Mouse (Mus musculus): ENCODE data around the gene G530012D18Rik.
"Not testable (repeated sequence)": the region's sequence is repeated elsewhere in the genome, so short reads cannot be mapped to it uniquely, and the experiment has no call there.

G530012D18Rik gene

DNA sequence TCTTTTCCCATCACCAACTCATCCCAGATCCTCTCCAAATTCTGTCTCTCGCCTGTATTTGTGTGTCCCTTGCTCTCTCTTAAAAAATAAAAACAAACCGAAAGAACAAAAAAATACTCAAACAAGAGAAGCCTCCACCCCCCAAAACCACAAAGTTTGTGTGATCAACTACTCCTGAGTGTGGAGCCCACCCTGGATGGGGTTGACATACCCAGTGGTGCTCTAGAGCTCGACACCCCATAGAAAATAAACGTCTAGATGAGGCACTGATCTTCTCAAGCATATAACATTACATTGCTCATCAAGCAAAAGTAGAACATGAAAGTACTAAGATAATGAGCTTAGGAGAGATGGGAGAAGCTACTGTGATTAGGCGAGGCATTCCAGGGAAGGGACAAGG, 41.7 kb downstream of the G530012D18Rik start:
- not testable (repeated sequence) for DNase-seq

DNA sequence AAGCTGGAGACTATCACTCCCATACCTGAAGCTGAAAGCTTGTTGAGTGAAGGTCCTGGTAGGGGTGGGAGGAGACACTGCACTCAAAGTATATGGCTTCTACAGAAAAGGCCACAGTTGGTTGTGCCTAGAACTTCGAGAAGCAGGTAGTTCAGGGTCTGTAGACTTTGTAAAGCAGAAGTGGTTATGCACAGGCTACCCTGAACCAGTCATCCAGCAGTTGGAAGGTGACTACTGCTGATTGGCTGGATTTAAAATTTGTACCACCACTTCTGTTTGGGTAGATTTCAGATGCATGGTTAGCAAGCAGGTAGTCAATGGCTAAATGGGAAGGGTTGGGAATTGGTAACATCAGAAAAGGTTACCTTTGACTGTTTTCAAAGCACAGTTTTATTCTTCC, 43.2 kb downstream of the G530012D18Rik start:
- DNase-seq: not testable (repeated sequence)

Data from kidney, adult 8-10 months (tissue).